Mouse (Mus musculus): Measurements from ENCODE around the gene Sdr9c7.
"Not testable (repeated sequence)": the region's sequence is repeated elsewhere in the genome, so short reads cannot be mapped to it uniquely, and the experiment has no call there.

The Sdr9c7 gene

DNA sequence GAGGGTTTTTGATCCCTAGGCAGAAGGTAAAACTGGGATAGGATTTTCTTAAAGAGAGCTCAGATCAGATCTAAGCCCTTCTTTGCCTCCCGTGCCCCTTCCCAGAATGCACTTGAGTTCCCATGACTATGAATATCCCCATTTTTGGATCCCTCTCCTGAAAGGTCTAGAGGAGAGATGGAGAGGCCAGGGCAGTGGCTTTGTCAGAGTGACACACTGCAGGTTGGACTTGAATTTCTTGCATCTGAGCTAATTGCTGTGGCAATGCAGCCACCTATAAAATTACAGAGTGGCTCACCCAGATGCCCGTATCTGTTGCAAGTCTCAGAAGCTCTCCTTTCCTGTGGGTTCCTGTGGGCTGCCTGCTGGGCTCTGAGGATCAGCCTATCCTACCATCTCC, at the start of gene Sdr9c7:
Gene Sdr9c7, plus strand, starts transcription at position 301 of the 400 bp plus-strand sequence.
- no peak for DNase-seq (ENCODE audit: low read depth, low spot score)

DNA sequence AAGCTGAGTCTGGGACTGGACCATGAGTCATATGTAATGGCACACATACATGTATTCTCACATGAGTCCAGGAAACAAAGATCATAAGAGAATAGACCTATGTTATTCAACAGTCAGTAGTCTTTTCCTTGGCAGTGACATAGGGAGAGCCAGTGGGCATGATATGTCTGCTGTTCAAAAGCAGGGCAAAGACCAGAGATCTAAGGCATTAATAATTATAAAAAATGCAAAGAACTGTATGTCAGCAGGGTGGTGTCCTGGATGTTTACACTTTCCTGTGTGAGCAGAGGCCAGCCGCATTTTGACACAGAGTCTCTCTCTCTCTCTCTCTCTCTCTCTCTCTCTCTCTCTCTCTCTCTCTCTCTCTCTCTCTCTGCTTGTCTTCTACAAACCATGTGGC, 48.7 kb upstream of the Sdr9c7 start, which contains the start of gene Rdh19:
Gene Rdh19, plus strand, starts transcription at position 301 of the 400 bp plus-strand sequence.
- DNase-seq (ENCODE audit: low read depth, low spot score): no peak

DNA sequence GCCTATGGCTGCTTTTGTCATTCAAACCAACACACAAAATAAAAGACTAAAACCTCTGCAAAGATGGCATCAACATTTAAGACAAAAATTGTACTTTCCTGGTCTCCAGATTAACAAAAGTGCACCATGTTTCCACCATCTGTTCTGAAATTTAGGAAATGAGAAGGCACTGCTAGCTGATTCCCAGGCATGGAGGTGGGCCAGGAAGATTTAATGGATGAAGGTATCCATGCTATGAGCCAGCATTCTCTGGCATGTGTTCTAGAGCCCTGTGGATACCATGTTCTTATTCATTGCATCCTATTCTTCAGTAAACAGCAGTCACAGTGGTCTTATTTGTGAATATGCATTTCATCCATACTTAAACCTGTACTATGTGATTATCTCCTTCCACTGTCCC, 41.9 kb upstream of the Sdr9c7 start:
- peak; percentile 11 for DNase-seq (ENCODE audit: low read depth, low spot score)

DNA sequence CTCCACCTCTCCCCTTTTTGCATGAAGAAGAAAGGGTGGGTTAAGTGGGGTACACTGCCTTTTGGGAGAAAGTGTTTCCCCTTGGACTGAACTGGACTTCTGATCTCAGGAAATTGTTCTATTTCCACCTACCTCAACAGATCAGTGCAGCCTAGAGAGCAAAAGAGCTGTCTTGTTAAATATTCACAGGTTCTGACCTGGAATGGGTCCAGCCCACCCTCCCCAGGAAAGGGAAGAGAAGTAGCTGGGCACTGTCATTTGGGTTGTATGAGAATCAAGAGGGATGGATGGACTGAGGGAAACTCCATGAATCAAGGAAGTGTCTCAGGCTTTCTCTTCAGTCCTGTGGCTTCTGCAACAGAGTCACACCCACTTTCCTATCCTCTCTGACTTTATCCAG, 33.4 kb upstream of the Sdr9c7 start:
- DNase-seq (ENCODE audit: low read depth, low spot score): no peak

DNA sequence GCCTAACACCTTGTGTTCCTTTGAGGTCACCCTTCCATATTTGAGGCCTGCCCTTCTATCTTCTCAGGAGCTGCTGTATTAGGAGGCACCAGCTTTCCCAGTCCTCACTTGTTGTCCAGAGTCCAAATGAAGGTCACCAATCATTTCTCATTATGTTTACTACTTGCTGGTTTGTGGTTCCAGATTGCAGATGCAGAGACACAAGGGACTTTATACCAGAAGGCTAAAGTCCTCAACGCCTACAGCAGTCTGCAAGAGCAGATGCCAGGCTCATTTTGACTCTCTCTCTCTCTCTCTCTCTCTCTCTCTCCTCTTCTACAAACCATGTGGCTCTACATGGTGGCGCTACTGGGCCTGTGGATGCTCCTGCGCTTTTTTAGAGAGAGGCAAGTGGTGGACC, 32.1 kb upstream of the Sdr9c7 start, which contains the start of gene Rdh16f2:
Gene Rdh16f2, plus strand, starts transcription at position 243 of the 400 bp plus-strand sequence.
- no peak for DNase-seq (ENCODE audit: low read depth, low spot score)

DNA sequence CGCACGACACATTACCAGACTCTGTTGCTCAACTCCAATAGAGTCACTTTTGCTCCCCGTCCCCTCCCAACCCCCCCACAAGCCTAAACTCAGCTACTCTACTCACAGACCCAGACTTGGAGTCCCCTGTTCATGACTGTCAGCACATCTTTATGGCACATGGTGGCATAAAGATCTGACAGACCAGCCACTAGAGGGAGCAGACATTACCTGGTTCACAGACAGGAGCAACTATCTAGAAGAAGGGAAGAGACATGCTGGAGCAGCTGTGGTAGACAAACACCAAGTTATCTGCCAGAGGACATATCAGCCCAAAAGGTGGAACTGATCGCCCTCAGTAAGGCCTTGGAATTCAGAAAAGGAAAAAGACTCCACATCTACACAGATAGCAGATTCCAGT, 25.8 kb upstream of the Sdr9c7 start:
- DNase-seq (ENCODE audit: low read depth, low spot score): peak; percentile 45

DNA sequence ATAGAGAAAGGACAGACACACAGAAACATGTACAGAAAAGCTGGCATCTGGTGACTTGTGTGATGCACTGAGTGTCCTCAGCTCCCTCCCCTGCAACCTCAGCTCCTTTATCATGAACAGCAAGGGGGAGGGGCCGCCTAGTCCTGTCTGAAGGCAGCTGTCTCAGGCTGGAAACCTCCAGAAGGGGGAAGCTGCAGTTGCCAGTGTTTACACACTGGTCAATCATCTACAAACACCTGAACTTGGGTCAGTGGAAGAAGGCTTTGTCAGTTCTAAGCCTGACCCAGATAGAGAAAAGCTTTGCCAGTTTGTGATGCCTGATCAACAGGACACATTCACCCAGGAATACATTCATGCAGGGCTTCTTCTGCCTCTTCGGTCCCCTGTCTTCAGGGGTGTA, 20.6 kb upstream of the Sdr9c7 start:
- DNase-seq (ENCODE audit: low read depth, low spot score): no peak

DNA sequence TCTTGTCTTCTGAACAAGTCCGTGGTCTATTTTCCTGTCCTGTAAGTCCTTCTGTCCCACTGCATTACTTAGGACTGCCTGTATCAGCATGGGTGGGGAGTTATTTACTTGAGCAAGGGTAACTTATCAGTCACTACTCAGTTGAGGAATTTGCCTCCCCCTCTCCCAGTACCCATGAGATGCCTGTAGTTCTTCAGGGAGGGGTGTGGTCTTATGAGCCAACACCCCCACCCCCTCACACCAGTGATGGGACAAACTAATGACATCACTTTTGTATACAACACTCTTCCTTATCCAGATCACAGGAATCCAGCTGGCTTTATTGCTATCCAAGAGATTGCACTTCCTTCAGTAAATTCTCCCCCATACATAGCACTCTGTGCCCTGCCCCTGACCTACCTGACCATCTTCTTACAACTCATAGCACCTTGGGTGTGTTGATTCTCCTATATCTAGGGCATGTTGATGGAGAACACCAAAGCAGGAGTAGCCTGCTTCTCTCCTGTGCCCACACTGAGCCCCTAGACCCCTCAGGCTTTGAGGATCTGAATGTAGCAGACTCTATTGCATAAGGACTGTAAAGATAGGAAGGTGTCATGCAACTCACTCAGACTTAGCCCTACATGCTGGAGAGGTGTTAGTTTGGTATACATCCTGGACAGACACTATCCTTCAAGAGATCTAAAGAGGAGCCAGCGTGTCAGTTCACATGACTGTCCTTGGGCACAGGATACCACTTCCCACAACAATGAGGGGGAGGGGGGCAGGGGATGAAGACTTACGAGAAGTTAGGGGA, 19.9 kb upstream of the Sdr9c7 start:
- DNase-seq (ENCODE audit: low read depth, low spot score): no peak

DNA sequence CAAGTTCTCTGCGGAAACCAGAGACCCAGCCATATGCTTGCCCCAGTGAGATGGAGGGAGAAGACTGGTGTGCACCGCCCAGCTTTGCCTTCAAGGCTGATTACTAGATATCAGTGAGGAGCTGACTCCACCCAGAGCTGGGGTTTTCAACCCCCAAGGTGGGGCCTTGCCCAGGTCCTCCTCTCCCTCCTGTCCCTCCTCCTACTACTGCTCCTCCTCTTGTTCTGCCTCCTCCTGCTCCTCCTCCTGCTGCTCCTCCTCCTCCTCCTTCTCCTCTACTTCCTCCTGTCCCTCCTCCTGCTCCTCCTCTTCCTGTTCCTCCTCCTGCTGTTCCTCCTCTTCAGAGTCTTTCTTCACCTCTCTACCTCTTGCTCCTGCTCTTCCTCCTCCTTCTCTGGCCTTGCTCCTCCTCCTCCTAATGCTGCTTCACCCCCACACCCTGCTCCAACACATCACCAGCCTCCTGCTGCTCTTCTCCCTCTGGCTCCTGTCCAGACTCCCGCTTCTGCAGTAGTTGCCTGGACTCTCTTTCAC, 19.1 kb upstream of the Sdr9c7 start:
- peak; percentile 22 for DNase-seq (ENCODE audit: low read depth, low spot score)

DNA sequence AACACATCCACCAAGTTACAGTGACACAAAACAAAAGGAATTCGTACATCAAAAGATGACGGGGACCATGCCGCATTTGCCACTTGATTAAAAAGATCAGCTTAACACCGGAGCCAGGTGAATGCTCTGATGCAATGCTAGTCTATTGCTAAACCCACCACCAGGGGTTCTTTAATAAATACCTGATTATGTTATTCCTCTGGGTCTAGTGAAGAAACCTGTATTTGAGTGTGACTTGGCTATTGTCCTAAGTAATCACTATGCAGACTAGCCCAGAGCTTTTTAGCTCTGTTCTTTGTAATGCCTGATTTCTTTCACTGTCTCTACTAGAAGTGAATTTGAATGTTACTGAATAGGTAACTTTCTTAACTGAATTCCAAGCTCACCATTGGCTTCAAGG, 17.3 kb upstream of the Sdr9c7 start:
- no peak for DNase-seq (ENCODE audit: low read depth, low spot score)

DNA sequence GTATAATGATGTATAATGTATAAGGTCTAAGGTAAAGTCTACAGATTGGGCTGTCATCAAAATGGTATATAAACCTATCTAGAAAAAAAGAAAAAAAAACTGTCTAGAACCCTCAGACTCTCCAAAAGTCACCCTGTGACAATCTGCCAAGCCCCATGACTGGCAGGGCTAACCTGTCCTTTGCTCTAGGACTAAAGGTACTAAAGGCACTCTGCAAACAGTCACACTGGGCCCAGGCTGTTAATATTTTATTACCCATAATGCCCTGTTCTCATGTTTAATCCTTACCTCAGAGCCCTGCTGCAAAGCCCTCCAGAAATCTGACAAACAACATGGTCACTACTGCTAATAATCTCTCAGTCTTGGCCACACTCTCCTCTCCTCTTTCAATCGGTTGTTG, 11.8 kb upstream of the Sdr9c7 start:
- no peak for DNase-seq (ENCODE audit: low read depth, low spot score)

DNA sequence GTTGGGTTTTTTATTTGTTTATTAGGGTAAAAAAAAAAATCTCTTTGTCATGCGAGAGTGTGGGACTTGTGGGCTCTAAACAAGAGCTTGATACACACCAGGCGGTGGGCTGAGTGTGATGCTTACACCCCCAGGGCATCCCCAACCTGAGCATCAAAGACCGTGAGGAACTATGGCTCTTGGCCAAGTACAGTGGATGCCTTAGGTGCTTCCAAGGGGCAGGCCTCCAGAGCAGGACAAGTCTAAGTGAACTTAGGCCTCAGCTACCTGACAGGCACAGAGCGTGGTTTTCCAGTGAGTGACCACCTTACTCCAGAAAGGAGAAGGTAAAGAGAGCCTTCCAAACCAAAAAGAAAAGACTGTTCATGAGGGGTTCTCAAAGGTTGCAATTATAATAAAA, 11.3 kb upstream of the Sdr9c7 start:
- no peak for DNase-seq (ENCODE audit: low read depth, low spot score)

DNA sequence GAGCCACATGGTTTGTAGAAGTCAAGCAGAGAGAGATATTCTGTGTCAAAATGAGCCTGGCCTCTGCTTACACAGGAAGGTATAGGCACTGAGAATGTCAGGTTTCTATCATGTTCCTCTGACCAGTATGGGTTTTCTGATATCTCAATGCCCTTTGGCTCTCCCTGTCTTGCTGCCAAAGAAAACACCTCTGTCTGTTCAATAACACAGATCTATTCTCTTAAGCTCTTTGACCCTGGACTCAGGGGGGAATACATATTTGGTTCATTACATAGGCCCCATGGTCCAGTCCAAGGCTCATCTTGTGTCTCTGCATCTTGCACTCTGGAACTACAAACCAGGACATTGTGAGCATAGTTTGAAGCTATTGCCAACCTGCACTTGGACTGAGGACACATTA, 9.7 kb upstream of the Sdr9c7 start, which contains the start of gene Rdh7:
Gene Rdh7, minus strand, starts transcription at position 213 of the 400 bp plus-strand sequence.
- no peak for DNase-seq (ENCODE audit: low read depth, low spot score)

DNA sequence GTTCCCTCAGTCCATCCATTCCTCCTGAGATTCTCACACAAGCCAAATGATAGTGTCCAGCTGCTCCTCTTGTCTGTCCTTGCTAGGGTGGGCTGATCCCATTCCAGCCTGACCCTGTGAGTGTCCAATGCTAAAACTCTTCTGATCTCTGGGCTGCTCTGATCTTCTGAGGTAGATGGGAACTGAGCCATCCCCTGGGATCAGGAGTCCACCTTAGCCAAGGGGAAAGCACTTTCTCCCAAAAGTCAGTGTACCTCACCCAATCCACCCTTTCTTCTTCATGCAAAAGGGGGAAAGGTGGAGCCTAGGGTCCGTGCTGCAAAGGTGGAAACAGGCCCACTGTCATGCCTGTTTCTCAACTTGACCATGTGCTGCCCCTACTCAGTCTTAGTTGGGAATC, 6.8 kb upstream of the Sdr9c7 start:
- DNase-seq (ENCODE audit: low read depth, low spot score): no peak

DNA sequence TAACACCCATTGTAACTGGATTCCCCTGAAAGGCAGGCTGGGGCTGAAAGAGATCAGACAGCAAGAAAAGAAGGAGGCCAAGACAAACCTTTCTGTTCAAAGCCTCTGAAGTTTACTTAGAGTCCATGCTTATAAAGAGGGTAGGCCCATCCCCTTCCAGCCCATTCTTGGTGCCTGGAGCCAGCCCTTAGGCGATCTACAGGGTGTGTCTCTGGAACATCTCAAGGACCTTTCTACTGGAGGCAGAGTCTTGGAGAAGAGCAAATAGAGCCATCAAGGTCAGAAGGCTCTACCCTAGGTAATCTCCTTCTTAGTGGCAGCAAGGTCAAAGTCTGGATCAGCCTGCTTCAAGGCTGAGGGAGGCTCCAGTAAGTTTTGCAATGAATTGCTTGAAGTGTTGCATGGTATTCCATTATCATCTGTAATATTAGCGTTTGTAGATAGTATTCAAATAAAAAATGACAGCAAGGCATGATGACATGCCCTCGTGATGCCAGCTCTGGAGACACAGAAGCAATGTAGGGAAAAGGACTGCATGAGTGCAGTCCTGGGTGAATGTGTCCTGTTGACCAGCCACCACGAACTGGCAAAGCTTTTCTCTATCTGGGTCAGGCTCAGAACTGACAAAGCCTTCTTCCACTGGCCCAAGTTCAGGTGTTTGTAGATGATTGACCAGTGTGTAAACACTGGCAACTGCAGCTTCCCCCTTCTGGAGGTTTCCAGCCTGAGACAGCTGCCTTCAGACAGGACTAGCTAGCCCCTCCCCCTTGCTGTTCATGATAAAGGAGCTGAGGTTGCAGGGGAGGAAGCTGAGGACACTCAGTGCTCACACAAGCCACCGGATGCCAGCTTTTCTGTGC, 4.9 kb upstream of the Sdr9c7 start:
- DNase-seq (ENCODE audit: low read depth, low spot score): not testable (repeated sequence)

DNA sequence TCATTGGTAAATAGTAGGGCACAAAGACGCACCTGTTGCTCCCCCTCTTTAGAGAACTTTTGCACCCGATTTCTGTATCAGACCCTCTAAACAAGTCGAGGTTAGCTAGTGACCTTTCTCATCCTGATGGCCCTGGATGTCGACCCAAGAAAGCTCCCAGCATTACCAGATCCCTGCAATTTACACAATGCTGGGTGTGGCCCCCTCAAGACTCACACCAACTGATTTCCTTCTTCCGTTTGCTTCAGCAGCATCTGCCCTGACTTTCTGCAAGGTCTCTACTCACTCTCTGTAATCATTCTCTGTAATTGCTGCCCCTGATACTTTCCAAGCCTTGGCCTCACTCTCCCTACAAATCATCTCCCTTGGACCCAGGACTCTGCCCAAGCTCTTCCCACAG, 1.6 kb upstream of the Sdr9c7 start:
- DNase-seq (ENCODE audit: low read depth, low spot score): no peak

DNA sequence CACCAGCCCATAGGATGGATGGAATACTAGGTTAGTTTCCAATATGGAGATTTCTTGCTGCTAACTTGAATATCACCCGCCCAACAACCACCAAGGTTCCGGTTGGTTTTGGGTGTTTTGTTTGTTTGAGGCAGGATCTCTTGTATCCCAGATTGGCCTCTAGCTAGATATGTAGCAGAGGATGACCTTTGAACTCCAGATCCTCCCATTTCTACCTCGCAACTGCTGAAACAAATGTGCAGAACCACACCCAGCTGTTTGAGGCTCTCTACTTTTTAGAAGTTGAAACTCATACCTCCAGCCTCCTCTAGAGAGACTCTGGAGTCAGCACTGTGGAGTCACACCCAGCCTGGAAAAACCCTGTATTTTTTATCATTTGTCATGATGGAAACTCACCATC, 812 bp upstream of the Sdr9c7 start:
- DNase-seq (ENCODE audit: low read depth, low spot score): no peak

DNA sequence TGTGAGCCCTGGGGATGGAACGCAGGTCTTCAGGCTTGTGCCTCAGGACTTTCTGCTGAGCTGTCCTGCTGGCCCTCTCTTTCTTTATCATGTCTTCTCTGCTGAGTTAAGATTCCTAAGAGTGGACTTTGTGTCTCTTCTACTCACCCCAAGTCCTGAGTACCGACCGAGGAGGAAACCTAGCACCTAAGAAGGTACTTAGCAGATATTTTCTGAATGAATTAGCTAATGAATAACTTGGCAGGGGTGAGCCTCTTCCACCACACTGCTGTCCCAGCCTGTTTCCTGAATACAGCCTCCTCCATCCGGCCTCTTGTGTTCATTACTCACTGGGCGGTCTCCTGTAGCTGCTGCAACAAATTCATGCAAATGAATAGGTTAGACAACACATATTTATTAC, 1.5 kb downstream of the Sdr9c7 start:
- DNase-seq (ENCODE audit: low read depth, low spot score): no peak

DNA sequence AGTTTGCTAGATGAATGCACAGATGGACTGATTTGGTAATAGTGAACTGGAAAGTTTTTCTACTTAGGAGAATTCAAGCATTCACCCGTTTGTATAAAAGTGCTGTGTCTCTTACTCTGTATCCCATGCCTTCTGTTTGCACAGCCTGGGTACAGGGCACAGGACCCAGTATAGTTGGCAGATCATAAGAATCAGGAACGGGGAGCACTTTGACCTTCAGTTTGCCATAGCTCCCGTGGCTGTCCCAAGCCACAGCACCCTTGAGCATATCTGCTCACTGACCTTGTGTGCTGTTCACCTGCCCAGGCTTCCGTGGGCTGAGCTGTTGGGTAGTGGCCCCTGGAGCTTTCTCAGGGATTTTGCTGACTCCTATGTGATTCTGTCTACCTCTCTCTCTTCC, 3.4 kb downstream of the Sdr9c7 start:
- no peak for DNase-seq (ENCODE audit: low read depth, low spot score)

DNA sequence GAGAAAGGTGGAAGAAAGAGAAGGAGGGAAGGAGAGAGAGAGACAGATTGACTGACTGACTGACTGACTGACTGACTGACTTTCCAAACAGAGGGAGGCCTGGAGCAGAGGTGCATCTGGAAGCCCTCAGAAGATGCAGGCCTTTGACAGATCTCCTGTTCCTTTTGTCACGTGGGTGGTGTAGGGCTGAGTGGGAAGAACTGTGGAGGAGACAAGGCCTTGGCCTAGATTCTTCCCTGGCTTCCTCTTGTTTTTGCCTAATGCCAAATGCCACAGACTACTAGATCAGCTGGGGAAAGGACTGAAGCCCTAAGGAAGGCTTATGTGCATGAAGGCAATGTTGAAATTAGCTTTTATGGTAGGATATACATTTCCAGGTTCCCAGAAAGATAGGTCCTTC, 4.8 kb downstream of the Sdr9c7 start:
- peak; percentile 40 for DNase-seq (ENCODE audit: low read depth, low spot score)

DNA sequence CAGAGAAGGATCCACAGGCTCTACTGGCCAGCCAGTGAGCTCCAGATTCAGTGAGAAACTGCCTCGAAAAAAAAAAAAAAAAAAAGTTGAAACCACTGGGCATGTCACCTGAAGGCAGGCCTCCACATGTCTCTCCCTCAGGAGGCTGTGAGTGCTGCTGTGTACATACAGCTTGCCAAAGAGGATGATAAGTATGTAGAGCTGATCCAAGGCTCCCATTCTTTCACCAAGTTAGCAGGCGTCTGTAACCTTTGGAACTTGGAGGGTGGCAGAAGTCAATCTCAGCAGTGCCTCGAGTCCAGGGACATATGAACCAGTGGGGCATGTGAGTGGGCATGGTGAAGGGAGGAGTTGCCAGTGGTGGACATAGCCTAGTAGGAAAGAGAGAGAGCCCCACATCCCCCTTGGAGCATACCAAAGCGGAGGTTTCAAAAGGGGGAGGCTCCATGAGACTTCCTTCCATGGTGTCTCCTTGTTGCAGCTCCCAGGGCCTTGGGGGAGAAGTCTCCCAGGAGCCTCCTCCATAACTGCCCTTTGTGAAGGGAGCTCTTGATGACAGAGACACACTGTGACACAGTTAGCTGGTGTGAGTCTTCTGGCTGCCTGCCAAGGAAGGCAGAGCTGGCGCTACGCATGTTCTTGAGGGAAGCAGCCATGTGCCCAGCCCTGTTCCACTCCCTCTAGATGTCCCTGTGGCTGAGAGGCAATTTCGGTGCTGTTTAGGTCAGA, 6.6 kb downstream of the Sdr9c7 start:
- peak; percentile 62 for DNase-seq (ENCODE audit: low read depth, low spot score)

DNA sequence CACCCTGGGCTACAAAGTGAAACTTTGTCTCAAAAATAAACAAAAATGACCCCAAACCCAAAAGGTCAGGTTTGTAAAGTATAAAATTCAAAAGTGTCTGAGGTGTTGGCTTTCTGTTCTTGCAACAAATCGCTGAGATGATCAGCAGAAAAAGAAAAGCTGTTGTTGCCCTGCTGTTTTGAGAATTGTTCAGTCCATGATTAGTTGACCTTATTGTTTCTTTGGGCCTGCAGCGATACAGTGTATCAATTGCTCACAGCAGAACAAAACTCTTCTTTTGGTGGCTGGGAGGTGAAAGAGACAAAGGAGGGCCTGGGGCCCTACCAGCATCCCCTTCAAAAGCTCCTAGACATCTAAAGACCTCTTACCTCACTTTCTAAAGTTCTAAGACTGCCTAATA, 7.8 kb downstream of the Sdr9c7 start:
- DNase-seq (ENCODE audit: low read depth, low spot score): no peak

Data from brain, adult 2 months (tissue).